Mouse (Mus musculus): ENCODE measurements around the gene Zfp781. TPM values are rescaled to one million over a fixed set of nuclear protein-coding genes. Genes with fewer than 3 reads are reported as not detected.

Zfp781 gene
- polyA plus RNA-seq (2017; shearing (Covaris generic)): not detected

GRCm38 (mm10) chr10:81929842-81930743, at the start of gene Zfp781:
Gene Zfp781, minus strand, starts transcription at chr10:81930480.

GRCm38 (mm10) chr10:81863409-81864407, 66.6 kb downstream of the Zfp781 start, which contains the start of gene Gm32687:
Gene Gm32687, plus strand, starts transcription at chr10:81863934.

Other genes starting within 250 kb of the Zfp781 start
- 15.6 TPM for gene Zfp433, start 225.7 kb downstream of the Zfp781 start, polyA plus RNA-seq (2017; shearing (Covaris generic))
- 7.0 TPM for gene Gm3055, start 159.3 kb downstream of the Zfp781 start, polyA plus RNA-seq (2017; shearing (Covaris generic))
- gene Gm4767, start 118.3 kb downstream of the Zfp781 start, polyA plus RNA-seq (2017; shearing (Covaris generic)): 3.2 TPM
- 1.3 TPM for gene Gm32687, start 66.5 kb downstream of the Zfp781 start, polyA plus RNA-seq (2017; shearing (Covaris generic))
- 4.5 TPM for gene Zfp873, start 117.6 kb upstream of the Zfp781 start, polyA plus RNA-seq (2017; shearing (Covaris generic))
- gene BC024063, start 152.9 kb upstream of the Zfp781 start, polyA plus RNA-seq (2017; shearing (Covaris generic)): 2.3 TPM
- gene AU041133, start 197.5 kb upstream of the Zfp781 start, polyA plus RNA-seq (2017; shearing (Covaris generic)): 4.9 TPM